Mouse (Mus musculus) forebrain, embryonic 14.5 days (tissue): Measurements from ENCODE around the gene Gm12184. TPM values are rescaled to one million over a fixed set of nuclear protein-coding genes. Genes with fewer than 3 reads are reported as not detected.
A peak's percentile ranks its signal among the peaks of the same experiment; 100 is the strongest.
"Not testable (repeated sequence)": the region's sequence is repeated elsewhere in the genome, so short reads cannot be mapped to it uniquely, and the experiment has no call there.

Experiments
- ATAC-seq: fragments of 200-750 bp; cut with Nextera tagmentation; 2 replicates; pipeline ENCODE4 v1.8.0; 2017; ENCODE audit warnings: mild to moderate bottlenecking, moderate library complexity
- DNase-seq: peaks from one replicate; pipeline ENCODE4 v3.0.0-alpha.2; 2015; ENCODE audit warnings: low spot score
- H3K27ac ChIP-seq: fragments of 300-500 bp; sonication (generic); 2 replicates; pipeline ENCODE4 v1.5.1; 2014; ENCODE audit warnings: low read depth, mild to moderate bottlenecking, control low read depth, low read length, moderate library complexity
- H3K27me3 ChIP-seq: fragments of 300-500 bp; sonication (generic); replicated peaks from 2 replicates; pipeline ENCODE4 v1.6.1; 2014; ENCODE audit warnings: low read length, control low read depth, mixed read lengths; ENCODE audit not compliant: control insufficient read depth, insufficient read depth
- H3K36me3 ChIP-seq: fragments of 300-500 bp; sonication (generic); 2 replicates; pipeline ENCODE4 v1.6.1; 2014; ENCODE audit warnings: low read length, control low read depth; ENCODE audit not compliant: control insufficient read depth, insufficient read depth
- H3K4me1 ChIP-seq: fragments of 300-500 bp; sonication (generic); 2 replicates; pipeline ENCODE4 v1.6.1; 2014; ENCODE audit warnings: antibody characterized with exemption, low read length, control low read depth; ENCODE audit not compliant: control insufficient read depth, insufficient read depth
- H3K4me2 ChIP-seq: fragments of 300-500 bp; sonication (generic); 2 replicates; pipeline ENCODE4 v1.6.1; 2014; ENCODE audit warnings: mild to moderate bottlenecking, control low read depth, low read length
- H3K4me3 ChIP-seq: fragments of 300-500 bp; sonication (generic); 2 replicates; pipeline ENCODE4 v1.5.1; 2014; ENCODE audit warnings: low read depth, low read length, control low read depth
- H3K9ac ChIP-seq: fragments of 300-500 bp; sonication (generic); 2 replicates; pipeline ENCODE4 v1.6.1; 2014; ENCODE audit warnings: mild to moderate bottlenecking, low read length, control low read depth, moderate library complexity
- H3K9me3 ChIP-seq: fragments of 300-500 bp; sonication (generic); replicated peaks from 2 replicates; pipeline ENCODE4 v1.6.1; 2016; ENCODE audit warnings: low read length, control low read depth, mixed read lengths; ENCODE audit not compliant: control insufficient read depth
- WGBS: fragments of 180-500 bp; shearing (Covaris S2); extraction: QIAGEN DNeasy Blood & Tissue Kit; methylation state at CpG from one replicate; pipeline ENCODE4 v1.1.7; 2014; 5-methylcytosine and 5-hydroxymethylcytosine counted together
- polyA plus RNA-seq: library from polyadenylated mRNA; unstranded; fragments of >200 nt; fragmentation: Nextera tagmentation; extraction: Ambion mirVana; gene quantifications from 2 replicates; pipeline ENCODE4 v1.2.1, GENCODE M21; 2014

The Gm12184 gene
- polyA plus RNA-seq, 1 experiment from 2014 or later, result 3.5 TPM

DNA sequence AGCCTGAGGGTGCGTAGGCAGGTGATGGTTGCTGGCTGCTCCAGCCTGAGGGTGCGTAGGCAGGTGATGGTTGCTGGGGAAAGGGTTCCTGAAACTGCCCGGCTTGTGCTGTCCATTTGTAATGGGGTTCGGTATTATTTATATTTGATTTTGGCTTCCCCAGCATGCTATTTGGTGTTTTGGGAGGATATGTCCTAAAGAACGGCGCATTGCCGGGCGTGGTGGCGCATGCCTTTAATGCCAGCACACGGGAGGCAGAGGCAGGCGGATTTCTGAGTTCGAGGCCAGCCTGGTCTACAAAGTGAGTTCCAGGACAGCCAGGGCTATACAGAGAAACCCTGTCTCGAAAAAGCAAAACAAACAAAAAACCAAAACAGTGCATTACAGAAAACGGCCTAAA lies 5.2 kb downstream of the Gm12184 start:
- H3K27ac ChIP-seq, H3K27me3 ChIP-seq, H3K4me1 ChIP-seq, H3K9me3 ChIP-seq, ATAC-seq, H3K4me2 ChIP-seq, H3K9ac ChIP-seq, DNase-seq, H3K36me3 ChIP-seq, H3K4me3 ChIP-seq: not testable (repeated sequence)
- WGBS, result 88% methylated on average over 14 of the region's 14 CpGs

DNA sequence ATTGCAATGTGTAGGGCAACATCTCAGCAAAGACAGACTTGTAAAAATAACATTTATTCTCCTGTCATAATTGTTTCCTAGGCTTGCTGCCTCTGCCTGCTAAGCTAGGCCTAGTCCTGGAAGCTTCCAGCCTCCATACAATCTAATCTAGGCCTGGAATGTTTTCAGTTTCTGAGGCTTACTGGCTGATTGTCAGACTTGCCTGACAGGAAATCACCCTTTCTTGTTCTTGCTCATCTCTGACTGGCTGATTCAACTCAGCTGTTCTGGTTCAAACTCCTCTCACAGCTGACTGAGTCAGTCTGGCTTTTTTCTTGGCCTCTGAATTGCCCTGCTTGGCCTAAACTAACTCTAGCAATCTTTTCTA lies 6.2 kb downstream of the Gm12184 start:
- no peak overlapping the region for H3K9ac ChIP-seq
- DNase-seq, result no peak
- no peaks in the 10 kb centered on the region; the same call in none of the 2 replicates for H3K27me3 ChIP-seq
- ATAC-seq, result no peak
- H3K4me3 ChIP-seq, result no peak overlapping the region
- no peak overlapping the region for H3K4me2 ChIP-seq
- no peaks in the 10 kb centered on the region for H3K9me3 ChIP-seq
- no peak overlapping the region for H3K27ac ChIP-seq
- H3K36me3 ChIP-seq, result peaks cover 4% of the 10 kb centered on the region; the same call in 1 of the 2 replicates
- peaks cover 7% of the 10 kb centered on the region for H3K4me1 ChIP-seq

DNA sequence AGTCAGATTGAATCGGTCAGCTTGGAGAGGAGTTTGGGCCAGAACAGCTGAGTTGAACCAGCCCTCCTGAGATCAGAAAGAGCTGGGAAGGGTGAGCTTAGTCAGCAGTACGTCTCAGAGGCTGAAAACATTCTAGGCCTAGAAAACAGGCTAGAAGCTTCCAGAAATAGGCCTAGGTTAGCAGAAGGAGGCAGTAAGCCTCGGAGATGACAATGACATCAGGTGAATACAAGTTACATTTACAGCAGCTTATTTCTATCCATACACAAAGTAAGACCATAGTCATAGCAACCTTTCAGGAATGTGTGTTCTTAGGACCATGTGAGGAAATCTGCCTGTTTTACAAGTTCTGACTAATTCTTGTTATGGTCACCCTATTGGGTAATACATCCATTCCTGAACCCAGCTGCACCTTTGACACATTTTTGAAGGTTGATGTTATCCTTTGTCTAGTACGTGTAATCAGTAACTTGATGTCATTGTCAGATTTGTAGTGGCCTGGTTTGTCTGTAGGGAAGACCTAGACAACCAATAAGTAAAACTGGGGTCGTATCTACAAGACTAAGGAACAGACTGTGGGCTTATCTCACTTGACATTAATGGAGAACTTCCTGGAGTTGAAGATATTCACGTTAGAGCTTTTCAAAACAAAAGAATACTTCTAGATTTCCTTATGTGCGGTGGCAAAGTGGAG lies 6.7 kb downstream of the Gm12184 start:
- DNase-seq, result no peak
- ATAC-seq, result no peak
- H3K9ac ChIP-seq, result no peak overlapping the region
- no peaks in the 10 kb centered on the region; the same call in none of the 2 replicates for H3K27me3 ChIP-seq
- H3K27ac ChIP-seq, result no peak overlapping the region
- H3K9me3 ChIP-seq, result no peaks in the 10 kb centered on the region
- peaks cover 12% of the 10 kb centered on the region for H3K4me1 ChIP-seq
- no peak overlapping the region for H3K4me3 ChIP-seq
- 81% methylated on average over 7 of the region's 7 CpGs for WGBS
- no peak overlapping the region for H3K4me2 ChIP-seq
- peaks cover 6% of the 10 kb centered on the region; the same call in 1 of the 2 replicates for H3K36me3 ChIP-seq

DNA sequence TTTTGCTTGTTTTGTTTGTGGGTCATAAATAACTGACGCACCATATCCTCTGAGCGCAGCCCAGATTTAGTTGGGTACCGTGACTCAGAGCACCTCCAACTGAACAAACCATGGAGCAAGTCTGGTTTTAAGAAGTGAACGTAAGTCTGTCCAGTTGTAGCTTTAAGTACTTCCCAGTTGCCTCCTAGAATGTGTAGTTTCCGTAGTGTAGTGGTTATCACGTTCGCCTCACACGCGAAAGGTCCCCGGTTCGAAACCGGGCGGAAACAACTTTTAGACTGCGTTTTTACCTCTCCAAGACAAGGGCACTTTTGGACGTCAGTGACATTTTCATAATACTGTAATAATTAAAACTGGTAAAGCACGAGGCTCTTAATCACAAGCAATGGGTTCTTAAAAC lies 8.1 kb downstream of the Gm12184 start:
- H3K4me3 ChIP-seq, result peak overlapping the region; percentile 46
- H3K4me2 ChIP-seq, result peak overlapping the region; percentile 91
- DNase-seq (peak; percentile 96), ATAC-seq (peak; percentile 2; the same call in 1 of the 2 replicates)
- H3K27me3 ChIP-seq, result no peaks in the 10 kb centered on the region
- H3K36me3 ChIP-seq, result peaks cover 13% of the 10 kb centered on the region; the same call in 1 of the 2 replicates
- H3K4me1 ChIP-seq, result peaks cover 14% of the 10 kb centered on the region
- H3K9ac ChIP-seq, result peak overlapping the region; percentile 83
- H3K27ac ChIP-seq, result no peak overlapping the region
- WGBS, result under 1% methylated on average over 16 of the region's 16 CpGs
- no peaks in the 10 kb centered on the region for H3K9me3 ChIP-seq

DNA sequence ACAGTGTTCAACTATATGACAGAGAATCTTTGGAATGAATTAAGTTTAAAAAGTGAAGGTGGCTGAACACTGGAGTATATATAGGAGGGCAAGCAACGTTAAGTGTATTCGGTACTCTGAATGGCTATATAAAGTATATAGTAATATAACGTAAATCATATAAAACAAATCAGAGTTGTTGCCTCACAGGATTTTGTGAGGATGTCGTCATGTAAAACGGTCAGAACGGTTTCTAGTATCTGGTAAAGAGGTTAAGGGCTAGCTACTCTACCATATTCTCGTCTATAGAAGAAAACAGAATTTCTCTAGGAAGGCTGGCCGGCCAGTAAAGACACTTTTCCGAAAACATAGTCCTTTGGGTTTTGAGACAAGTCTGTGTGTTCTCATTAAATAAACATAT lies 8.7 kb downstream of the Gm12184 start:
- no peak for ATAC-seq
- Histone ChIP-seq H3K4me2 (peak overlapping the region; percentile 91), H3K9me3 (no peaks in the 10 kb centered on the region), H3K27ac (peak overlapping the region; percentile 85), H3K27me3 (no peaks in the 10 kb centered on the region), H3K36me3 (peaks cover 13% of the 10 kb centered on the region; the same call in 1 of the 2 replicates), H3K4me1 (peaks cover 14% of the 10 kb centered on the region), H3K9ac (peak overlapping the region; percentile 83), H3K4me3 (peak overlapping the region; percentile 46)
- WGBS, result 8% methylated on average over 9 of the region's 9 CpGs
- no peak for DNase-seq

DNA sequence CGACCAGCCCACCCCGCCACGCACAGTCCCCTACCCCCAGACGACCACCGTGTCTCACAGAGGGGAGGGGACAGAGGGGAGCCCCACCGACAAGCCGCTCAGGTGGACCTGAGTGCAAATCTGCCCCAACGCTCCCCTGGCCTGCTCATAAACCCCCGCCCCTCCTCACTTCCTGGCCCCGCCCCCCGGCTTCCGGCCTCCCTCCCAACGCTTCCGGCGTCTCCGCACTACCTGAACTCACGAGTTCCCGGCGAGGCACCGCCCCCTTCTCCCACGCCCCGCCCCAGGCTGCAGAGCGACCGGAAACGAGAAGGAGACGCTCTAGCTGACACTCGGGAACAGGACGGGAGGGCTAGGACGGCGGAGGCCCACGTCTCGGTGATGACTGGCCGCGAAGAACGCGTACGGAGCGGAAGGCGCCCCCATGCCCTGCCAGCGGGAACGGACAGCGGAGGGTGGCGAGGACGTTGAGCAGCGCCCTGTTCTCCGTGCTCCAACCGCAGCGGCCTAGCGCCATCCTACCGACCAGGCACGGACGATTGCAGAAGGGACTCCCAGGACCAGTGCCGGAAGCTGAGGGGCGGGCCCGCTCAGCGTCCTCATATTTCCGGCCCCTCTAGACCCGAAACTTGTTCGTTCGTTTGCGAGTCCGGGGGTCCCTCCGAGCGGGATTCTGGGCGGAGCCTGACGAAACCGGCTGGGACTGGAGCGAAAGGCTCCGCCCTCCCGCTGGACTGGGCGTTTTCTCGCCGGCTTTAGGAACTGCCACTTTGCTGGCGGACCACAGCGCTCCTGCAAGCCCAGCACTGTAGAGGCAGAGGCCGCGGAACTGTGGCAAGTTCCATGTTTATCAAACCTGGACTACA lies 9.4 kb downstream of the Gm12184 start, which contains the start of gene Trim41:
Gene Trim41, minus strand, starts transcription at position 554 of the 866 bp plus-strand sequence.
- peak within 1 kb of the TSS; percentile 83 for H3K9ac ChIP-seq
- peak within 1 kb of the TSS; percentile 91 for H3K4me2 ChIP-seq
- peak within 1 kb of the TSS; percentile 46 for H3K4me3 ChIP-seq
- H3K4me1 ChIP-seq, result peaks cover 14% of the 10 kb centered on the region
- peak within 1 kb of the TSS; percentile 85 for H3K27ac ChIP-seq
- peaks cover 19% of the 10 kb centered on the region for H3K36me3 ChIP-seq
- H3K9me3 ChIP-seq, result no peaks in the 10 kb centered on the region
- under 1% methylated on average over 77 of the region's 77 CpGs for WGBS
- no peaks in the 10 kb centered on the region for H3K27me3 ChIP-seq
- DNase-seq, result peak; percentile 99
- ATAC-seq, result peak; percentile 97

DNA sequence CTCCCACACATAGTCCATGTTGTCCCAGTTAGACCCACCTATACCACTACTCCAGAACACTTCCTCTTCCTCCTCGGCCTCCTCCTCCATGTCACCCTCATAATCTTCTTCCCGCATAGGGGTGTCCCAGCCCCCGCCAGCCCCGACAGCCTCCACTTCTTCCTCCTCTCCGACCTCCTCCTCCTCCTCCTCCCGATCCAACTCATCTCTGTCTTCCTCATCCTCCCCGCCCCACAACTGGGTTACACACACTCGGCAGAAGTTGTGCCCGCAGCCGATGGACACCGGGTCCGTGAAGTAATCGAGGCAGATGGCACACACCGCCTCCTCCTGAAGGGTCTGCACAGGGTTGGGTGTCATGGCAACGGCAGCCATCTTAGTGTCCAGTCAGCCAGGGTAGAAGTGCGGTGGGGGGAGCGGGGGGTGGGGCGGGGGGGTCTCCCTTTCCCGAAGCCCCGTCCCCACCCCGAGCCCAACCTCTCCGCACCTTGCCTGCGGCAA lies 10.1 kb downstream of the Gm12184 start:
- Histone ChIP-seq H3K4me3 (peak overlapping the region; percentile 46), H3K4me2 (peak overlapping the region; percentile 91), H3K27me3 (no peaks in the 10 kb centered on the region), H3K9ac (peak overlapping the region; percentile 83), H3K36me3 (peaks cover 26% of the 10 kb centered on the region), H3K9me3 (no peaks in the 10 kb centered on the region), H3K27ac (peak overlapping the region; percentile 62; the same call in 1 of the 2 replicates), H3K4me1 (peaks cover 14% of the 10 kb centered on the region)
- DNase-seq (peak; percentile 75), ATAC-seq (peak; percentile 55)
- whole genome bisulfite sequencing, result 4% methylated on average over 21 of the region's 23 CpGs

DNA sequence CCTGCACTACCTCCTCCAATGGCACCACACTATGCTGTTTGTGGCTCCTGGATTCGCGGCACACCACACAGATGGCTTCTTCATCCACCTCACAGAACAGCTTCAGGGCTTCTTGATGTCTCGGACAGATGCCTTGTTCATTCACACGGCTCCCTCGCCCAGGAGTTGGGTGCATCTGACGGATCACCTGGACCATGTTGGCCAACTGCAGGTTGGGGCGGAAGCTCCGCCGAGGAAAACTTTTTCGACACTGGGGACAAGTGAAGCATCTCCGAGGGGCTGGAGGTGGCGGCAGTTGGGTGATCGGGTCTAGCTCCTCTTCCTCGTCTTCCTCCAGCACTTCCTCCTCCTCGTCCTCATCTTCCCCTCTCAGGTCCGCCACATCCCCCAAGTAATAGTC lies 10.6 kb downstream of the Gm12184 start:
- DNase-seq, result no peak
- 83% methylated on average over 16 of the region's 16 CpGs for WGBS
- Histone ChIP-seq H3K36me3 (peaks cover 31% of the 10 kb centered on the region), H3K27me3 (no peaks in the 10 kb centered on the region), H3K9ac (peak overlapping the region; percentile 83), H3K9me3 (no peaks in the 10 kb centered on the region), H3K4me2 (peak overlapping the region; percentile 91), H3K4me3 (peak overlapping the region; percentile 46), H3K4me1 (peaks cover 14% of the 10 kb centered on the region), H3K27ac (0 out of 2 replicates have a peak overlapping the region, but pooled peaks have one; percentile 62)
- ATAC-seq, result no peak
